Mouse (Mus musculus) brain, embryonic 18.5 days (tissue): Measurements from ENCODE around the gene Sec24b.

ENCODE experiments used
- DNase-seq: peaks from one replicate; pipeline ENCODE4 v3.0.0-alpha.2; 2012; ENCODE audit warnings: low read depth, low spot score

The Sec24b gene

GRCm38 (mm10) chr3:130061281-130061680 lies at the start of gene Sec24b:
Sec24b (minus strand) TSS chr3:130061553.
- DNase-seq: no peak

GRCm38 (mm10) chr3:130104471-130104870 lies 43.1 kb upstream of the Sec24b start:
- DNase-seq: no peak

GRCm38 (mm10) chr3:130103486-130103885 lies 42.1 kb upstream of the Sec24b start:
- DNase-seq: no peak

GRCm38 (mm10) chr3:130095160-130095781 lies 33.9 kb upstream of the Sec24b start:
- DNase-seq: peak; percentile 26

DNA sequence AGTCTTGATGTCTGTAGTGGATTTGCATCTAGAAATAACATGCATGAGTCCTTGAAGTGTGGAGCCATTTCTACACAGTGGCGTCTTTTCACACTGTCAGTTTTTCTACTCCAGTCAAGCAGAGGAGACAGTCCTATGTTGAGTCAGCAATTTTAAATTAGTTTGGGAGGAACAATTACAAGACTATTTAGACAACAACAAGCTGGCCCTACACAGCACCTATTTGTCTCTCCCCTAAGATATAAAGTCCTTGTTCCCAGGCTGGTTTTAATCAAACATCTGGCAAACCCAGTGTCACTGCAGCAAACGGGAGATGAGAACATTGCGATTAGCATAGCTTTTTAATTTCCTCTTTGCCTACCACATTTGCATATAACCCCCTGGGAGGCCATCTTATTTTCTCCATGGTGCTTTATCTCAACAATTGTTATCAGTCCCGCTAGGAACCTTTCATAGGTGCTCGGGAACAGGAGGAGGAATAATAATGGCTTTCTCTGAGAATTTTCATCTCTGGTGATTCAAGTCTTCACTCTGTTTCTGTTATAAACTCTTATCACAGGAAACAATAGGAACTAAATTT lies 32.9 kb upstream of the Sec24b start:
- DNase-seq: no peak

DNA sequence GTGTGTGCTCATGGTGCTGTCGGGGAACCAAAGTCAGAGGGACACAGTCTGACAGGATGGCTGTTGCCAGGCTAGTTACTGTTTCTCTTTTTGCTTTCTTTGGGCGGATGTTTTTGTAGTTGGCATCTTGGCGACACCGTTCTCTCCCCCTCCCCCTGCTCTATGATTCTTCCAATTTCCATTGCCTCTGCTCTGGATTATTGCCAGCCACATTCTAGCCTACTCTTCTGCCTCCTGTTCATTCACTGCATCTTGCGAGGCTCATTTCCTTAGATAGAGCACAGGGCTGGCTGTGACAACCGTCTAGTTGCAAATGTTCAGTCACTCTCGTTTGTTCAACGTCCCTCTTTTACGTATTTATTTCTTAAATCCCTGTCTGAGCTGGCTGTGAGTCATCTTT lies 29.1 kb upstream of the Sec24b start:
- DNase-seq: no peak

DNA sequence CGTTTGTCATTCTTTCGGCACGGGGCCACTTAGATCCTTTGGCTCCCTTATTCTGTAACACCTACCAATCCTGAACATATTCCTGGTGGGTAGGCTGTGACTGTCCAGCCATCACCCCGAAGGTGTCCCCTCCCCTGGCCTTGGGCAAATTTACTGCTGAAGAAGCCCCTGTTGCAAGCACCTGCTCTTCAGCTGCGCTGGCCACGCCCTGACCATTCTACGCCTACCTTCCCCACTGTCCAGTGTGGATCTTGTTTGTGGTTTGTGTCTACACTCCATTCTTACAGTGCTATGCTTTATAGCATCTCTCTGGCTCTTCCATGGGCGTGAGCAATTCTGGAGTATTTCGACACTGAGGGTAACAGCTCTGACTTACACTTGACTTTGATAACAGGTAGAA lies 27.3 kb upstream of the Sec24b start:
- no peak for DNase-seq

DNA sequence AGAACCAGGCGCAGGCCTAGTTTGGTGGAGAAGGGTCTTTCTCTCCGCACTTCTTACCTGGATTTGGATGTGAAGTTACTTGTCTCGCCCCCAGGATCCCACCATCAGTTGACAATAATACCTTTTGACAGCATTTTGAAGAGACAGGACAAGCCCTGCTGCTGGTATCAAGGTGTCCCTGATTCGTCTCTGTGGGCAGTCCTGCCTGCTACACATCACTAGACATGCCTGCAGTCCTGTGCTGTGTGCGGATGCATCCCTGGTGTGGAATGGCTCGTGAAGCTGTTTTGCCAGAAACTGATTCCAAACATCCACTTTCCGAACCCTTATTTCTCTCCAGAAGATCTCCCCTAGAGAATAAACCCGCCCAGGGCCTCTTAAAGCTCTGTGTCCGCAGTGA lies 26.1 kb upstream of the Sec24b start:
- no peak for DNase-seq

- DNase-seq: no peak
Observed at GRCm38 (mm10) chr3:130086372-130087080, 25.2 kb upstream of the Sec24b start.

- no peak for DNase-seq
Observed at GRCm38 (mm10) chr3:130083312-130083711, 22.0 kb upstream of the Sec24b start.

DNA sequence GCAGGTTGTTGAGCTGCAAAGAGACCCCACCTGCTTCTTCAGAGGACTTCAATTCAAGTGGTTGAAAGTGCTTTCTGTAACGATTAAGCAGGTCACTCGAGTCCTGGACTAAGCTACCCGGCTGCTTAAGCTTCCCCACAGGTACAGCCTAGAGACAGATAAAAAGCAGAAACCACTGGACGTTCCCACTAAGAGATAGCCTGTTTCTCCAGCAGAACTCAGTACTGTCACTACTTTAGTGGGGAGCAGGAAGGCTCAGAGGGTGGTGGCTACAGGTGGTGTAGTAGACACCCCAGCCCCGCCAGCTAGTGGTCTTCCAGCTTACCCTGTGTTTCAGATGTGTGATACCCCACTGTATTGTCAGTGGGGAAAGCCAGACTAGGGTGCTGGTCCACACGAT lies 19.3 kb upstream of the Sec24b start:
- DNase-seq: no peak

- no peak for DNase-seq
Observed at GRCm38 (mm10) chr3:130079794-130080193, 18.4 kb upstream of the Sec24b start.

- no peak for DNase-seq
Observed at GRCm38 (mm10) chr3:130077291-130077690, 15.9 kb upstream of the Sec24b start.

DNA sequence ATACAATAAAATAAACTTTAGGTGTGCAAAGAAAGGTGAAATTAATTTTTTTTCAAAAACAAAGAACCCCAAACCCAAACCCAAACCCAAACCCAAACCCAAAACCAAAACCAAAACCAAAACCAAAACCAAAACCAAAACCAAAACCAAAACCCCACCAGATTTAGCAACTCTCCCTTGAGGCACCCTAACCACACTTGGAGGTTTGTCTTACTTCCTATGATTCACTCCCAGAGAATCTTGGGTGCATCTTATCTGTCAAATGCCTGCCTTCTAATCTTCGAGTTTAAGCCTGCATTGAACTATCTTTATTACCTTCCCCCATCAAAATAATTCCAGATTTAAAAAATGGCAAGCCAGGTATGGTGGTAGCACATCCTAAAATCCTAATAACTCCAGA lies 14.4 kb upstream of the Sec24b start:
- no peak for DNase-seq

- DNase-seq: no peak
Observed at GRCm38 (mm10) chr3:130073085-130073484, 11.7 kb upstream of the Sec24b start.

DNA sequence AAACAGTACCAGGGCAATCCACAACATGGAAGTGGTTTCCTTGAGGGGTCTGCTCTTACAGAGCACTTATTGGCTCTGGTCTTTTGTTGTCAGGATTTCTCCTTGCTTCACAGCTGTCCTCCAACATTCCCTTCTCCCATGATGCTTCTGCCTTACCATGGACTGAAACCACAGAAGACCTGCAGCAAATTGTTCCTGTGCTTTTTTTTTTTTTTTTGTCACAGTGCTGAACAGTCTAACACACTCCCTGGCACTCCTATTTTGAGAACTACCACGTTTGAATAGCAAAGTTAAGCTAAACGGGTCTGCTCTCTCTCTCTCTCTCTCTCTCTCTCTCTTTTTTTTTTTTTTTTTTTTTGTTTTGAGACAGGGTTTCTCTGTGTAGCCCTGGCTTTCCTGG lies 10.6 kb upstream of the Sec24b start:
- no peak for DNase-seq

GRCm38 (mm10) chr3:130060396-130061029 lies 840 bp downstream of the Sec24b start:
- peak; percentile 64 for DNase-seq

DNA sequence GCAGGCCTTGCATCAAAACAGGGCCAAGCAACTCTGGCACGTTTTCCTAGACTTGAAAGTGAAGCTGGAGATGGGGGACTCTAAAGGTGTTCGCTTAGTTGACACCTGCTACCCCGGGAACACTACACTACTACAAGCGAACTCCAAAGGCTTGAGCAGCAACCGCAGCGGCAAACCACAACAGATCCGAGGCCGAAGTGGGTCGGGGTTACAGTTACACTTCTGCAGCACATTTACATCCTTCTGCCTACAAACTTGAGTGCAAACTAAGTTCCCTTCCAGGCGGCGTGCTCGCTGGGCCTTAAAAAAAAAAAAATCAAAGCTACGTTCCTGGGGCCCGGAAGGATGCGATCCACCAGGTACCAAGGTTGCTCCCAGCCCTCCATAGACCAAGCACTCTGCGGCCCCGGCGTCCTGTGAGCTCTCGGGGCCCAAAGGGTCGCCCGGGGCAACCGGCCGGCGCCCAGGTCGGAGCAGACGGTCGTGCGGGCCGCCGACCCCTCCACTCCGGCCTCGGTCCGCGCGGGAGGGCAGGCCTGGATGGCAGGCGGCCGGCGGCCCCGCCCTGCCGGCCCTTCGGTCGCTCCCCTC lies 1.5 kb downstream of the Sec24b start:
- DNase-seq: no peak

DNA sequence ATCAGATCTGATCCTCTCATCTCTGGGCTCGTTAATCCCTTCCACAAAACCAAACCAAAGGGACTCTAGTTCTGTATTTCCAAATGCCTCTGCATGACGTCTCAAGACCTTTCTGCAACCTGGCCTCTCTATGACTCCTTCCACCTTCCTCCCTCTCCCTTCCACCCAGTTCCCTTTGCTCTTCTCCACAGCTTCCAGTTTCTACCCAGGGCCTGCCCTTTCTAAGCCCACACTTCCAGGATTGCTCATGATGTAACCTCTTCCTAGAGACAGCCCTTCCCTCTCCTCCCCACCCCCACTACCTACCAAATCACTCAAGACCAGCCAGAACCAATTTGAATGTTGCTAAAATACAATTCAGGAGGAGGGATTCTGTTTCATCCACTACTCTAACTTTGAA lies 2.9 kb downstream of the Sec24b start:
- DNase-seq: no peak

GRCm38 (mm10) chr3:130057569-130058345 lies 3.6 kb downstream of the Sec24b start:
- no peak for DNase-seq
